Mouse (Mus musculus): ENCODE results near the gene Ripply2. TPM values are rescaled to one million over a fixed set of nuclear protein-coding genes. Genes with fewer than 3 reads are reported as not detected.

Gene Ripply2
- polyA plus RNA-seq, 1 experiment from 2014 or later = not detected

- H3K9me3 ChIP-seq (ENCODE audit: control insufficient read depth, low read length) = no peaks in the 10 kb centered on the region
- H3K9ac ChIP-seq (ENCODE audit: low read length) = no peak overlapping the region
- no peak for ATAC-seq (ENCODE audit: insufficient number of reproducible peaks, low FRiP score, low TSS enrichment, low read depth)
- H3K36me3 ChIP-seq (ENCODE audit: control insufficient read depth, insufficient read depth, low read length) = no peaks in the 10 kb centered on the region
- DNase-seq (ENCODE audit: low spot score) = no peak
- no peak overlapping the region for H3K27ac ChIP-seq (replicated peaks; ENCODE audit: low read depth, low read length)
- no peaks in the 10 kb centered on the region for H3K4me1 ChIP-seq (ENCODE audit: control insufficient read depth, insufficient read depth, low read length)
- WGBS = 70% methylated on average over 5 of the region's 5 CpGs
- H3K4me3 ChIP-seq (ENCODE audit: low read depth, low read length) = no peak overlapping the region
- no peaks in the 10 kb centered on the region for H3K27me3 ChIP-seq (ENCODE audit: control insufficient read depth, insufficient read depth, low read length)
- no peak overlapping the region for H3K4me2 ChIP-seq (ENCODE audit: low read depth, severe bottlenecking)
Measured at GRCm38 (mm10) chr9:87005435-87005779, 9.9 kb upstream of the Ripply2 start.

DNA sequence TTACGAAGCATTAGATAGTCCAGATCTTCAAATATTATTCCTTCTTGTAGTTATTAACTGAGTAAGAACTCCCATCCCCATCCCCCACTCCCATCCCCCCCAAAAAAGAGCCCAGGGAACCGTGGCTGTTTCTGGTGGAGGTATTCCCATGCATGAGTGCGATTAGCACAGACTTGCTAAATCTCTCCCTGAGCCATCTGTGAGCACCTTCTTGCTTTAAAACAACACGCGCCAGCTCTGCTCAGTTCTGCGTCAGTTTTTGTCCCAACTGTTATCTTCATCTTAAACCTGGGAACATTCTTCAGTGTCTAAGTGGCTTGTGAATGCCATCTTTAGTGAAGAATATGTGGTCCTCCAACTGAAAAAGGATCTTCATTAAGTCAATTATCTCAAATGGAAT is 6.8 kb upstream of the Ripply2 start:
- WGBS = 42% methylated on average over 6 of the region's 6 CpGs
- no peak for ATAC-seq (ENCODE audit: insufficient number of reproducible peaks, low FRiP score, low TSS enrichment, low read depth)
- no peaks in the 10 kb centered on the region for H3K9me3 ChIP-seq (ENCODE audit: control insufficient read depth, low read length)
- H3K27ac ChIP-seq (replicated peaks; ENCODE audit: low read depth, low read length) = no peak overlapping the region
- no peaks in the 10 kb centered on the region for H3K27me3 ChIP-seq (ENCODE audit: control insufficient read depth, insufficient read depth, low read length)
- H3K9ac ChIP-seq (ENCODE audit: low read length) = no peak overlapping the region
- no peak for DNase-seq (ENCODE audit: low spot score)
- H3K4me3 ChIP-seq (ENCODE audit: low read depth, low read length) = no peak overlapping the region
- H3K36me3 ChIP-seq (ENCODE audit: control insufficient read depth, insufficient read depth, low read length) = no peaks in the 10 kb centered on the region
- H3K4me1 ChIP-seq (ENCODE audit: control insufficient read depth, insufficient read depth, low read length) = no peaks in the 10 kb centered on the region
- no peak overlapping the region for H3K4me2 ChIP-seq (ENCODE audit: low read depth, severe bottlenecking)

- no peak overlapping the region for H3K4me3 ChIP-seq (ENCODE audit: low read depth, low read length)
- ATAC-seq (ENCODE audit: insufficient number of reproducible peaks, low FRiP score, low TSS enrichment, low read depth) = no peak
- H3K9me3 ChIP-seq (ENCODE audit: control insufficient read depth, low read length) = no peaks in the 10 kb centered on the region
- 91% methylated on average over 1 of the region's 1 CpGs for WGBS
- H3K9ac ChIP-seq (ENCODE audit: low read length) = no peak overlapping the region
- H3K4me2 ChIP-seq (ENCODE audit: low read depth, severe bottlenecking) = no peak overlapping the region
- peaks cover 1% of the 10 kb centered on the region; the same call in 1 of the 2 replicates for H3K27me3 ChIP-seq (ENCODE audit: control insufficient read depth, insufficient read depth, low read length)
- no peaks in the 10 kb centered on the region for H3K36me3 ChIP-seq (ENCODE audit: control insufficient read depth, insufficient read depth, low read length)
- no peak for DNase-seq (ENCODE audit: low spot score)
- H3K27ac ChIP-seq (replicated peaks; ENCODE audit: low read depth, low read length) = no peak overlapping the region
- H3K4me1 ChIP-seq (ENCODE audit: control insufficient read depth, insufficient read depth, low read length) = no peaks in the 10 kb centered on the region
Measured at GRCm38 (mm10) chr9:87008919-87009318, 6.4 kb upstream of the Ripply2 start.

GRCm38 (mm10) chr9:87015938-87016294 is 579 bp downstream of the Ripply2 start:
- peak; percentile 37 for DNase-seq (ENCODE audit: low spot score)
- 0 out of 2 replicates have a peak, but pooled peaks cover 4% of the 10 kb centered on the region for H3K4me1 ChIP-seq (ENCODE audit: control insufficient read depth, insufficient read depth, low read length)
- H3K27ac ChIP-seq (replicated peaks; ENCODE audit: low read depth, low read length) = no peak overlapping the region
- no peak overlapping the region; the same call in 1 of the 2 replicates for H3K9ac ChIP-seq (ENCODE audit: low read length)
- 0% methylated on average over 10 of the region's 10 CpGs for WGBS
- peak overlapping the region; percentile 82 for H3K4me2 ChIP-seq (ENCODE audit: low read depth, severe bottlenecking)
- H3K36me3 ChIP-seq (ENCODE audit: control insufficient read depth, insufficient read depth, low read length) = no peaks in the 10 kb centered on the region
- H3K27me3 ChIP-seq (ENCODE audit: control insufficient read depth, insufficient read depth, low read length) = peaks cover 27% of the 10 kb centered on the region
- 0 out of 2 replicates have a peak, but pooled peaks have one; percentile 6 for ATAC-seq (ENCODE audit: insufficient number of reproducible peaks, low FRiP score, low TSS enrichment, low read depth)
- peak overlapping the region; percentile 51 for H3K4me3 ChIP-seq (ENCODE audit: low read depth, low read length)
- no peaks in the 10 kb centered on the region for H3K9me3 ChIP-seq (ENCODE audit: control insufficient read depth, low read length)

DNA sequence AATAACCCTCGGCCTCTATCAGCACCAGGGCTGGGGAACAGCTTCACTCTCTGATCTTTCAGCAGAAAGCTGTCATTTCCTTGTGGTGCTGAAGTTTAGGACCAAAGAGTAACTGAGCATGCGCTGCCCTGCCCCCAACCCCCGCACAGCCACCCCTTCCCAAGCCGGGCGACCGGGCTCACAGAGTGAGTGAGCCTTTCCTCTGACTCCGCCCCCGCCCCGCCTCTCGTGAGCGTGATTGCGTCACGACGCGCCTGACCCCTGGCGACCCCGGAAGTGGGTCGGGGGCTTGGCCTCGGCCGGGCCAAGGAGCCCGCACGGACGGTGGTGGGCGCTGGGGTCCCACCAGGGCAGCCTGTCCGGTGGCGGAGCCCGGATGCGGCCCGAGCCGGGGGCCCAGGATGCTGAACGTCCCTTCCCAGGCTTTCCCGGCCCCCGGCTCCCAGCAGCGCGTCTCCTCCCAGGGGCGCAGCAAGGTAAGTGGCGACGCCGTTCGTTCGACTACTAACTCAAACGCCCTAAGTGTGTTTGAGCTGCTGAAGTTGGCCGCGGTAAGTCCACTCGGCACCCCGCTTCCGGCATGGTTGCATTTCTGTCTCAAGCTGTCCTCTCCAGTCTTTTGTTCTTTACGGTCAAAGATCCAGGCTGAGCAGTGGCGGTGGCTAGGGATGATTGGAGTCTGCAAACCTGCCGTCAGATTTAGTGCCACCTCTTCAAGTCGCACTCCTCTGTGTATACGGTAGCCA is 6.6 kb downstream of the Ripply2 start, which contains the start of gene Cyb5r4:
Cyb5r4 (plus strand) TSS at position 237 of the 746 bp plus-strand sequence.
- under 1% methylated on average over 51 of the region's 52 CpGs for WGBS
- DNase-seq (ENCODE audit: low spot score) (peak; percentile 98), ATAC-seq (ENCODE audit: insufficient number of reproducible peaks, low FRiP score, low TSS enrichment, low read depth) (peak; percentile 100)
- no peaks in the 10 kb centered on the region for H3K9me3 ChIP-seq (ENCODE audit: control insufficient read depth, low read length)
- peaks cover 2% of the 10 kb centered on the region; the same call in 1 of the 2 replicates for H3K27me3 ChIP-seq (ENCODE audit: control insufficient read depth, insufficient read depth, low read length)
- peak within 1 kb of the TSS; percentile 71 for H3K4me3 ChIP-seq (ENCODE audit: low read depth, low read length)
- H3K27ac ChIP-seq (replicated peaks; ENCODE audit: low read depth, low read length) = no peak within 1 kb of the TSS
- H3K9ac ChIP-seq (ENCODE audit: low read length) = peak within 1 kb of the TSS; percentile 57
- peak within 1 kb of the TSS; percentile 38 for H3K4me2 ChIP-seq (ENCODE audit: low read depth, severe bottlenecking)
- no peaks in the 10 kb centered on the region for H3K36me3 ChIP-seq (ENCODE audit: control insufficient read depth, insufficient read depth, low read length)
- H3K4me1 ChIP-seq (ENCODE audit: control insufficient read depth, insufficient read depth, low read length) = no peaks in the 10 kb centered on the region

DNA sequence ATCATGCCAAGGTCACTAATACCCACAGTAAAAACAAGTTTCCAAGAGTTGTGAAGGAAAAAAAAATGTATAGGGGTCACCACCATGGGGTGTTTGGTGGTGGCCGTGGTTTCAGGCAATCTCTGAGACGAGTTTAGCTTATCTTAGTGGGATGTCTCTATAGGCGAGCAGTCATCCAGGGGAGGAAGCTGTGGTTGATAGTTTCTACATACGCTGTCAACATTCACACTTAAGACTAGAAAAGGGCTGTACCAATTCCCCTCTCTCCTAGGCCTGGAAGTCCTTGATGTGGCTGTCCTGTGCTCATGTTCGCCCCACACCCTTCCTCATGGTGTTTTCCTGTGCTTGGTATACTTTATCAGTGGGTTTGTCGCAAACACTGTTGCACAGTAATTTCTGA is 10.4 kb downstream of the Ripply2 start:
- DNase-seq (ENCODE audit: low spot score) (no peak), ATAC-seq (ENCODE audit: insufficient number of reproducible peaks, low FRiP score, low TSS enrichment, low read depth) (no peak)
- no peaks in the 10 kb centered on the region for H3K36me3 ChIP-seq (ENCODE audit: control insufficient read depth, insufficient read depth, low read length)
- no peaks in the 10 kb centered on the region for H3K27me3 ChIP-seq (ENCODE audit: control insufficient read depth, insufficient read depth, low read length)
- H3K9me3 ChIP-seq (ENCODE audit: control insufficient read depth, low read length) = no peaks in the 10 kb centered on the region
- no peak overlapping the region for H3K4me2 ChIP-seq (ENCODE audit: low read depth, severe bottlenecking)
- no peaks in the 10 kb centered on the region for H3K4me1 ChIP-seq (ENCODE audit: control insufficient read depth, insufficient read depth, low read length)
- no peak overlapping the region for H3K27ac ChIP-seq (replicated peaks; ENCODE audit: low read depth, low read length)
- 71% methylated on average over 6 of the region's 6 CpGs for WGBS
- H3K4me3 ChIP-seq (ENCODE audit: low read depth, low read length) = no peak overlapping the region
- no peak overlapping the region for H3K9ac ChIP-seq (ENCODE audit: low read length)

- 44% methylated on average over 8 of the region's 8 CpGs for WGBS
- DNase-seq (ENCODE audit: low spot score) = peak; percentile 82
- no peak overlapping the region for H3K27ac ChIP-seq (replicated peaks; ENCODE audit: low read depth, low read length)
- no peaks in the 10 kb centered on the region for H3K27me3 ChIP-seq (ENCODE audit: control insufficient read depth, insufficient read depth, low read length)
- ATAC-seq (ENCODE audit: insufficient number of reproducible peaks, low FRiP score, low TSS enrichment, low read depth) = no peak
- no peak overlapping the region for H3K9ac ChIP-seq (ENCODE audit: low read length)
- H3K4me2 ChIP-seq (ENCODE audit: low read depth, severe bottlenecking) = no peak overlapping the region
- no peak overlapping the region for H3K4me3 ChIP-seq (ENCODE audit: low read depth, low read length)
- H3K9me3 ChIP-seq (ENCODE audit: control insufficient read depth, low read length) = no peaks in the 10 kb centered on the region
- H3K4me1 ChIP-seq (ENCODE audit: control insufficient read depth, insufficient read depth, low read length) = no peaks in the 10 kb centered on the region
- H3K36me3 ChIP-seq (ENCODE audit: control insufficient read depth, insufficient read depth, low read length) = no peaks in the 10 kb centered on the region
Measured at GRCm38 (mm10) chr9:87027423-87028084, 12.2 kb downstream of the Ripply2 start.

GRCm38 (mm10) chr9:87032196-87032595 is 16.9 kb downstream of the Ripply2 start:
- no peak for ATAC-seq (ENCODE audit: insufficient number of reproducible peaks, low FRiP score, low TSS enrichment, low read depth)
- WGBS = 90% methylated on average over 4 of the region's 4 CpGs
- Histone ChIP-seq H3K9ac (ENCODE audit: low read length) (no peak overlapping the region), H3K9me3 (ENCODE audit: control insufficient read depth, low read length) (no peaks in the 10 kb centered on the region), H3K4me3 (ENCODE audit: low read depth, low read length) (no peak overlapping the region), H3K4me1 (ENCODE audit: control insufficient read depth, insufficient read depth, low read length) (peaks cover 7% of the 10 kb centered on the region; the same call in 1 of the 2 replicates), H3K27me3 (ENCODE audit: control insufficient read depth, insufficient read depth, low read length) (no peaks in the 10 kb centered on the region), H3K4me2 (ENCODE audit: low read depth, severe bottlenecking) (no peak overlapping the region), H3K27ac (replicated peaks; ENCODE audit: low read depth, low read length) (no peak overlapping the region), H3K36me3 (ENCODE audit: control insufficient read depth, insufficient read depth, low read length) (no peaks in the 10 kb centered on the region)
- DNase-seq (ENCODE audit: low spot score) = no peak
